Mouse (Mus musculus) kidney, adult 9 months (tissue): ENCODE results near the gene Mga.

ENCODE experiments used
- DNase-seq: peaks from one replicate; pipeline ENCODE4 v3.0.0; 2022

Gene Mga

GRCm38 (mm10) chr2:119897090-119897732, at the start of gene Mga:
Gene Mga (plus strand): TSS chr2:119897228.
- peak; percentile 95 for DNase-seq

- no peak for DNase-seq
These were observed 43.2 kb upstream of the Mga start for GRCm38 (mm10) chr2:119853811-119854210.

GRCm38 (mm10) chr2:119855310-119855850, 41.6 kb upstream of the Mga start:
- no peak for DNase-seq

- no peak for DNase-seq
These were observed 39.7 kb upstream of the Mga start for GRCm38 (mm10) chr2:119857341-119857740.

GRCm38 (mm10) chr2:119864484-119864883, 32.5 kb upstream of the Mga start:
- no peak for DNase-seq

GRCm38 (mm10) chr2:119872371-119873104, 24.5 kb upstream of the Mga start:
- DNase-seq: peak; percentile 62

GRCm38 (mm10) chr2:119873105-119873464, 23.9 kb upstream of the Mga start:
- peak; percentile 86 for DNase-seq

- DNase-seq: peak; percentile 20
These were observed 21.0 kb upstream of the Mga start for GRCm38 (mm10) chr2:119875981-119876380.

- DNase-seq: no peak
These were observed 9.8 kb upstream of the Mga start for GRCm38 (mm10) chr2:119887201-119887600.

- DNase-seq: peak; percentile 17
These were observed 407 bp upstream of the Mga start for GRCm38 (mm10) chr2:119896553-119897089.

- DNase-seq: peak; percentile 93
These were observed 1.1 kb downstream of the Mga start for GRCm38 (mm10) chr2:119898141-119898594.

- no peak for DNase-seq
These were observed 19.0 kb downstream of the Mga start for GRCm38 (mm10) chr2:119916007-119916406.

- DNase-seq: no peak
These were observed 20.8 kb downstream of the Mga start for GRCm38 (mm10) chr2:119917631-119918369.

GRCm38 (mm10) chr2:119970571-119970970, 73.5 kb downstream of the Mga start:
- DNase-seq: peak; percentile 85

GRCm38 (mm10) chr2:119971316-119971715, 74.3 kb downstream of the Mga start:
- no peak for DNase-seq

GRCm38 (mm10) chr2:119971837-119972536, 75.0 kb downstream of the Mga start:
- peak; percentile 97 for DNase-seq

- DNase-seq: no peak
These were observed 75.5 kb downstream of the Mga start, which contains the start of gene Mapkbp1 for GRCm38 (mm10) chr2:119972537-119972879. Gene Mapkbp1 (plus strand): TSS chr2:119972699.

- DNase-seq: no peak
These were observed 83.4 kb downstream of the Mga start for GRCm38 (mm10) chr2:119980343-119980986.

GRCm38 (mm10) chr2:119981631-119982030, 84.6 kb downstream of the Mga start:
- DNase-seq: no peak

- no peak for DNase-seq
These were observed 88.8 kb downstream of the Mga start for GRCm38 (mm10) chr2:119985871-119986270.

GRCm38 (mm10) chr2:119986369-119986768, 89.3 kb downstream of the Mga start:
- DNase-seq: no peak

- no peak for DNase-seq
These were observed 90.4 kb downstream of the Mga start for GRCm38 (mm10) chr2:119987441-119987840.
